Mouse (Mus musculus) hindbrain, embryonic 16.5 days (tissue): ENCODE results near the gene Alkbh7. TPM values are rescaled to one million over a fixed set of nuclear protein-coding genes. Genes with fewer than 3 reads are reported as not detected.

Experiments
- ATAC-seq: fragments of 200-750 bp; cut with Nextera tagmentation; 2 replicates; pipeline ENCODE4 v1.8.0; 2017; ENCODE audit warnings: moderate TSS enrichment, moderate library complexity
- H3K27ac ChIP-seq: fragments of 300-500 bp; sonication (generic); 2 replicates; pipeline ENCODE4 v1.5.1; 2014; ENCODE audit warnings: low read depth, mild to moderate bottlenecking, control low read depth, low read length, moderate library complexity
- H3K27me3 ChIP-seq: fragments of 300-500 bp; sonication (generic); replicated peaks from 2 replicates; pipeline ENCODE4 v1.6.1; 2014; ENCODE audit warnings: low read length; ENCODE audit not compliant: control insufficient read depth, insufficient read depth
- H3K36me3 ChIP-seq: fragments of 300-500 bp; sonication (generic); 2 replicates; pipeline ENCODE4 v1.6.1; 2014; ENCODE audit warnings: mild to moderate bottlenecking, low read length, moderate library complexity, mixed read lengths; ENCODE audit not compliant: control insufficient read depth, insufficient read depth
- H3K4me1 ChIP-seq: fragments of 300-500 bp; sonication (generic); 2 replicates; pipeline ENCODE4 v1.6.1; 2014; ENCODE audit warnings: low read depth, low read length; ENCODE audit not compliant: control insufficient read depth, insufficient read depth
- H3K4me2 ChIP-seq: fragments of 300-500 bp; sonication (generic); 2 replicates; pipeline ENCODE4 v1.6.1; 2014; ENCODE audit warnings: mild to moderate bottlenecking, low read length, control low read depth, moderate library complexity
- H3K4me3 ChIP-seq: fragments of 300-500 bp; sonication (generic); 2 replicates; pipeline ENCODE4 v1.5.1; 2014; ENCODE audit warnings: mild to moderate bottlenecking, low read length, control low read depth, moderate library complexity
- H3K9ac ChIP-seq: fragments of 300-500 bp; sonication (generic); 2 replicates; pipeline ENCODE4 v1.6.1; 2014; ENCODE audit warnings: low read depth, mild to moderate bottlenecking, control low read depth, low read length, moderate library complexity
- H3K9me3 ChIP-seq: fragments of 300-500 bp; sonication (generic); 2 replicates; pipeline ENCODE4 v1.6.1; 2014; ENCODE audit warnings: mild to moderate bottlenecking, low read length, moderate library complexity; ENCODE audit not compliant: control insufficient read depth
- WGBS: fragments of 180-500 bp; shearing (Covaris S2); extraction: QIAGEN DNeasy Blood & Tissue Kit; methylation state at CpG from one replicate; pipeline ENCODE4 v1.1.7; 2014; 5-methylcytosine and 5-hydroxymethylcytosine counted together
- polyA plus RNA-seq: library from polyadenylated mRNA; unstranded; fragments of >200 nt; fragmentation: Nextera tagmentation; extraction: Ambion mirVana; gene quantifications from 2 replicates; pipeline ENCODE4 v1.2.1, GENCODE M21; 2015

Gene Alkbh7
- 57.8 and 64.4 TPM in 2 replicates for polyA plus RNA-seq

DNA sequence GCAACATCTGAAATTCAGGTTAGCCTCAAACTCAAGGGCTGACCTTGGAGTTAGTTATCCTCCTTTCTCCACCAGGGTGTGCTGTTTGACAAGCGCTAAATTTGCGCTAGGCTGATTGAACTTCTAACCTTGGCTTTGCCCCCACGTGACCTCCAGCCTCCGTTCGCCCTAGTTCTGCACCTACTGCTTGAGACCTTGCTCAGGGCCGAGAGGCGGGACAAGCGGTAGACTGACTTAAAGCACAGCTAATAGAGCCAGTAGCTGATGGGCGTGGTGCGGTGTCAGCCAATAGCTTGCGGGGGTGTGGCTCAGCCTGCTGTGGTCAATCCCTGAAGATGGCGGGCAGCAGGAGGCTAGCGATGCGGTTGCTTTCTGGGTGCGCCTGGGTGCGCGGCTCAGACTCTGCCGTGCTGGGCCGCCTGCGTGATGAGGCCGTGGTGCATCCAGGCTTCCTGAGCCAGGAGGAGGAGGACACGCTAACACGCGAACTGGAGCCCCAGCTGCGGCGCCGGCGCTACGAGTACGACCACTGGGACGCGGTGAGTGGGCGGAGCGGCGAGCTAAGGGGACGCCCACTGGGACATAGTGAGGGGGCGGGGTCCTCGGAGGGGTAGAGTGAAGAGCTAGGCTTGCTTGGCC lies at the start of gene Alkbh7:
Gene Alkbh7 (plus strand): TSS at position 311 of the 639 bp plus-strand sequence.
- H3K36me3 ChIP-seq, result peaks cover 47% of the 10 kb centered on the region
- peak within 1 kb of the TSS; percentile 86 for H3K9ac ChIP-seq
- peaks cover 11% of the 10 kb centered on the region for H3K4me1 ChIP-seq
- H3K4me3 ChIP-seq, result peak within 1 kb of the TSS; percentile 84
- H3K9me3 ChIP-seq, result no peaks in the 10 kb centered on the region
- H3K27ac ChIP-seq, result peak within 1 kb of the TSS; percentile 90
- peak; percentile 98 for ATAC-seq
- no peaks in the 10 kb centered on the region for H3K27me3 ChIP-seq
- peak within 1 kb of the TSS; percentile 81 for H3K4me2 ChIP-seq
- under 1% methylated on average over 38 of the region's 38 CpGs for WGBS

DNA sequence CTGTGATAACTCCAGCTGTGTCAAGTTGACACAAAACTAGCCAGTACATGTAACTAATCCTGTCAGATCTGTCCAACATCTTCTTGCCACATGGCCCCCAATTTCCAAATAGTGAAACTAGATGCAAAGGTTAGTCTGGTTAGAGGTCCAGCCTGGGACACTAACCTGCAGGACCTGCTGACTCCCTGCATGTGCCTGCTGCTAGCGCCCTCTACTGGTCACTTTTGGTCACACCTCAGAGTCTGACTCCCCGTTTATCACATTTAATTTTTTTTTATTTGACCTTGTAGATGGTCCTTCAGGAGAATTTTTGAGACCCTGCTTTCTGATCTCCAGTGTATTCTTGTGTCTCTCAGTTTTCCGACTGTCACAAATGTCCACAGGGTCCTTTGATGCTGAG lies 46.2 kb upstream of the Alkbh7 start:
- no peaks in the 10 kb centered on the region for H3K36me3 ChIP-seq
- no peak overlapping the region for H3K4me3 ChIP-seq
- H3K4me2 ChIP-seq, result no peak overlapping the region
- WGBS, result 22% methylated on average over 3 of the region's 3 CpGs
- no peaks in the 10 kb centered on the region for H3K27me3 ChIP-seq
- H3K27ac ChIP-seq, result no peak overlapping the region
- no peaks in the 10 kb centered on the region for H3K4me1 ChIP-seq
- H3K9me3 ChIP-seq, result no peaks in the 10 kb centered on the region
- H3K9ac ChIP-seq, result no peak overlapping the region
- ATAC-seq, result no peak

DNA sequence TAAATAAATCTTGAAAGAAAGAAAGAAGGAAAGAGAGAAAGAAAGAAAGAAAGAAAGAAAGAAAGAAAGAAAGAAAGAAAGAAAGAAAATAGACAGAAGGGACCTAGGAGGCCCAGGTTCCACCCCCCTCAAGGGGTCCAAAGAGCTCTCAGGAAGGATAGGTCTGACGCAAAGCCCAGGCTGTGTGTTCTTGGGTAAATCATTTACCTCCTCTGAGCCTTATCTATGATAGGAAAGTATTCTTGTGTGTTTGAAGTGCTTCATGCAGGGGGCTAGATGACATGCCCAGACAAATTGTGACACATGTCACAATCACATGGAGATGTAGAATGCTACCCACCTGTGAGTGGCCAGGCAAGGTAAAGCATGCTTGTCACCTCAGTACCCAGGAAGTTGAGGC lies 44.5 kb upstream of the Alkbh7 start:
- Histone ChIP-seq H3K27me3 (no peaks in the 10 kb centered on the region), H3K36me3 (no peaks in the 10 kb centered on the region), H3K4me3 (no peak overlapping the region), H3K9ac (no peak overlapping the region), H3K27ac (no peak overlapping the region), H3K4me1 (no peaks in the 10 kb centered on the region), H3K9me3 (no peaks in the 10 kb centered on the region), H3K4me2 (no peak overlapping the region)
- ATAC-seq, result no peak
- 80% methylated on average over 1 of the region's 1 CpGs for WGBS

DNA sequence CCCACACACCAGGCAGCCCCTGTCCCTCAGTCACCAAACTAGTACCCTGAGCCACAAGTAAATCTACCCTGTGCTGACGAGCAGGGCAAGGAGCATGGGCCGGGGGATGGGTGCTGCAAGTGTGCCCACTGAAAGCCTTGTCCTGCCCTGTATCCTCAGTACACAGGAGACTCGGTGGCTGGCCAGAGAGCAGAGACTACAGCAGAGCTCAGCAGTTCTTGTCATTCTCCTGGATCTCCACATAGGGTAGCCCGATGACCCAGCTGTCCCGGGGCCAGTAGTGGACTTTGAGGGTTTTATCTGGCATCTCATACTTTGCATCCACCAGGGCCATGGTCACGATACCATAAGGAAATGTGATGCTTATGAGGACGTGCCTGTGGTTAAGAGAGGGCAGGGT lies 42.3 kb upstream of the Alkbh7 start:
- no peak for ATAC-seq
- Histone ChIP-seq H3K36me3 (no peaks in the 10 kb centered on the region), H3K9me3 (no peaks in the 10 kb centered on the region), H3K9ac (no peak overlapping the region), H3K4me3 (no peak overlapping the region), H3K27me3 (no peaks in the 10 kb centered on the region), H3K27ac (no peak overlapping the region), H3K4me1 (no peaks in the 10 kb centered on the region), H3K4me2 (no peak overlapping the region)
- 90% methylated on average over 7 of the region's 7 CpGs for WGBS

DNA sequence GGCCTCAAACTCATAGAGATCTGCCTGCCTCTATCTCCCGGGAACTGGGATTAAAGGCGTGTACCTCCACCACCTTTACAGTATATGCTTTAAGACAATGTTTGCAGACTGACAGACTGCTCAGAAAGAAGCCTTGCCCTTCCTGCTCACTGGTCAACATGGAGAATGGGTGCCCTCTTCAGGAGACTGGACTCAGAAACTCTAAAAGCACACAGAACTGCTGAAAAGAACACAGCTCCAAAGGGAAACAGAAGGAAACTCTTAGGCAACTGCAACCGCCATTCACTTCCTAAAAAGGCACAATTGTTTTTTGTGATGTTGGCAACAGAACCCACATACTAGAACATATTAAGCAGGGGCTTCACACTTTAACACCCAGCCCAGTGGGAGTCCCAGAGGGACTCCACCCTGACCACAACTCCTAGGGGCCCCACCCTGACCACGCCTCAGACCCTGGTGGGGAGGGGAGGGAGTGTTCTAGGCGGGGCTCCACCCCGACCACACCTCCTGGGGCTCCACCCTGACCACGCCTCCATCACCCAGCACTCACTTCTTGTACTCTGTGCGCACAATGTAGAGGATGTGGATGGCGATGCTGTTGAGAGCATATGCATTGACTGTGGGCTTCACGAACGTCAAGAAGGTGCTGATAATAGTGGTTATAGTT lies 39.2 kb upstream of the Alkbh7 start:
- Histone ChIP-seq H3K27me3 (no peaks in the 10 kb centered on the region), H3K4me3 (no peak overlapping the region), H3K9me3 (no peaks in the 10 kb centered on the region), H3K4me2 (no peak overlapping the region), H3K9ac (no peak overlapping the region), H3K4me1 (no peaks in the 10 kb centered on the region), H3K27ac (no peak overlapping the region), H3K36me3 (no peaks in the 10 kb centered on the region)
- ATAC-seq, result no peak
- WGBS, result 35% methylated on average over 11 of the region's 11 CpGs

DNA sequence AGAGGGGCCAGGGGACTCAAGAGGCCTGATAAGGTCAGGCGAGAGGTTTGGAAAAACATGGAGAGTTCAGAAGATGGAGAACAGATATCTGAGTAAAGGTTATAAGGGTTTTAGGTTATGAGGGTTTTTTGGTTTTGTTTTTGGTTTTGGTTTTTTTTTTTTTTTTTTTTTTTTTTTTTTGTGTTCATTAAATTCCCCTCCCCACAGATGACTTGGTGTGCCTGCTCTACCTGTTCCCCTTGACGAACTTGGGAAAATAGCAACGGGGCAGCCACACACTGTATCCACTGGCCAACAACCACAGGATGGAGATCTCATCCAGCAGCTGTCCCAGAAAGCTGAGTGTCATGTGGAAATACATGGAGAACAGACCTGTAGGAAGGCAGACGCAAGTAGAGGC lies 38.5 kb upstream of the Alkbh7 start:
- Histone ChIP-seq H3K27ac (no peak overlapping the region), H3K4me3 (no peak overlapping the region)
- WGBS, result 89% methylated on average over 4 of the region's 4 CpGs

DNA sequence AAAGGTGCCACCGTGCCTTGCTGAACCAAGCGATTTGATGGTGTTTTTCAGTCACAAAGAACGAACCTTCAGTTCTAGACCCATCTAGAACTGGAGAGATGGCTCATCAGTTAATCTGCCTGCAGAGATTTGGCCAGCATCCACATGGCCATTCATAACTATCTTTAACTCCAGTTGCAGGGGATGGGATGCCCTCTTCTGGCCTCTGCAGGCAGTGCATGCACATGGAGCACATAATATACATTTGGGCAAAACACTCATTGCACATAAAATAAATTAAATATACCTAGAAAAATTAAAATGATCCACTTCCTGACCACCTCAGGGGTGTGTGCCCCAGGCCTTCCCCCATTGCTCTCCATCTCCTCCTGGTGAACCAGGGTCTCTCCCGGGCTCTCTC lies 35.3 kb upstream of the Alkbh7 start:
- WGBS, result 91% methylated on average over 4 of the region's 4 CpGs
- Histone ChIP-seq H3K27ac (no peak overlapping the region), H3K4me1 (no peaks in the 10 kb centered on the region), H3K4me2 (no peak overlapping the region), H3K4me3 (no peak overlapping the region), H3K9me3 (no peaks in the 10 kb centered on the region), H3K27me3 (no peaks in the 10 kb centered on the region), H3K36me3 (no peaks in the 10 kb centered on the region), H3K9ac (no peak overlapping the region)
- no peak for ATAC-seq

More for the DNA sequence above, 38.5 kb upstream of the Alkbh7 start:
- Histone ChIP-seq H3K4me2 (no peak overlapping the region), H3K27me3 (no peaks in the 10 kb centered on the region), H3K36me3 (no peaks in the 10 kb centered on the region), H3K9me3 (no peaks in the 10 kb centered on the region), H3K9ac (no peak overlapping the region), H3K4me1 (no peaks in the 10 kb centered on the region)
- ATAC-seq, result no peak

DNA sequence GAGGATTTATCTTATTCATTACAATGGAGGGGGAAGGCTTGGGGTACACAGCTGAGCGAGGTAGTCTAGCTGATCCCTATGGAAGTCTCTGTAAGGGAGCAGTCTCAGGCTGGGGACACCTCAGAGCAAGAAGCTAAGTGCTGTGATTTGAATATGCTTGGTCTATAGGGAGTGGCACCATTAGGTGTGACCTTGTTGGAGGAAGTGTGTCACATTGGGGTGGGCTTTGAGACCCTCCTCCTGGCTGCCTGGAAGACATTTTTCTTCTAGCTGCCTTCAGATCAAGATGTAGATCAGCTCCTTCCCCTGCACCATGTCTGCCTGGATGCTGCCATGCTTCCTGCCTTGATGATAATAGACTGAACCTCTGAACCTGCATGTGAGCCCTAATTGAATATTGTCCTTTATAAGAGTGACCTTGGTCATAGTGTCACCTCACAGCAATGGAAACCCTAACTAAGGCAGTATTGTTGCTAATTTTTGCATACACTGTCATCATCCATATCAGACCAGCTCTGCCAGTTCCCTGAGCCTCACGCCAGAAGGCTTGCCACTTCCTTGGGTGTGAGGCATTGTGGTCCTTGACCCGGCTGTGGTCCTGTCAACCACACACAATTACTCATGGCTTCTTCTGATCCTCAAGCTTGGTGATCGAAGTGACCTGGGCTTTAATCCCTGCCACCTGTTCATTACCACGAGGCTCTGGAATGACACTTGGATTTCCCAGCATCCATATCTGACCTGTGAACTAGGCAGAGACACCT lies 34.3 kb upstream of the Alkbh7 start:
- no peak overlapping the region for H3K9ac ChIP-seq
- H3K4me2 ChIP-seq, result no peak overlapping the region
- no peak overlapping the region for H3K27ac ChIP-seq
- no peaks in the 10 kb centered on the region for H3K9me3 ChIP-seq
- H3K4me3 ChIP-seq, result no peak overlapping the region
- WGBS, result 79% methylated on average over 5 of the region's 5 CpGs
- H3K4me1 ChIP-seq, result no peaks in the 10 kb centered on the region
- H3K36me3 ChIP-seq, result no peaks in the 10 kb centered on the region
- ATAC-seq, result no peak
- no peaks in the 10 kb centered on the region for H3K27me3 ChIP-seq

DNA sequence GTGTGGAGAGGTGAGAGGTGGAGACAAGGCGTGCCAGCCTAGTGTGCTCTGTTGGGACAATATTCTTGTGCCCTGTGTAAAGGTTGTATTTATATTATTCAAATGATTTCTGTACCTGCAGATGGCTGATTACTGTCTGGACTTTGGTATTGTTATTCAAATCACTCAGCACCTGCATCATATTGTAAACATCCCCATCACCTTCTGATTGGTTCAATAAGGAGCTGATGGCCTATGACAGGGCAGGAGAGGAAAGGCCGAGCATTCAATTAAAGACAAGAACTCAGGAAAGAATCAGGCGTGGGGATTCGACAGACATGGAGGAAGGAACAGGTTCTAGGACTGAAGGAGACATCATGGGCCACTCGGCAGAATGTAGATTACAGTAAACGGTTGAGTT lies 33.5 kb upstream of the Alkbh7 start:
- Histone ChIP-seq H3K4me2 (no peak overlapping the region), H3K4me3 (no peak overlapping the region), H3K4me1 (no peaks in the 10 kb centered on the region), H3K27ac (no peak overlapping the region), H3K9me3 (no peaks in the 10 kb centered on the region), H3K36me3 (no peaks in the 10 kb centered on the region), H3K27me3 (no peaks in the 10 kb centered on the region), H3K9ac (no peak overlapping the region)
- no peak for ATAC-seq
- WGBS, result 83% methylated on average over 6 of the region's 6 CpGs
